Mouse (Mus musculus) urinary bladder, postnatal 4 days (tissue): Measurements from ENCODE around the gene Ccdc191.

Experiments
- DNase-seq, 2 experiments: peaks; one replicate each; pipeline ENCODE4 v3.0.0; 2021 to 2022; ENCODE audit warnings: low spot score in 2 of 2

Gene Ccdc191

GRCm38 (mm10) chr16:43889208-43890004 lies at the start of gene Ccdc191:
Gene Ccdc191 (plus strand): TSS chr16:43889800.
- peak; percentile 98 to 99 for DNase-seq

DNA sequence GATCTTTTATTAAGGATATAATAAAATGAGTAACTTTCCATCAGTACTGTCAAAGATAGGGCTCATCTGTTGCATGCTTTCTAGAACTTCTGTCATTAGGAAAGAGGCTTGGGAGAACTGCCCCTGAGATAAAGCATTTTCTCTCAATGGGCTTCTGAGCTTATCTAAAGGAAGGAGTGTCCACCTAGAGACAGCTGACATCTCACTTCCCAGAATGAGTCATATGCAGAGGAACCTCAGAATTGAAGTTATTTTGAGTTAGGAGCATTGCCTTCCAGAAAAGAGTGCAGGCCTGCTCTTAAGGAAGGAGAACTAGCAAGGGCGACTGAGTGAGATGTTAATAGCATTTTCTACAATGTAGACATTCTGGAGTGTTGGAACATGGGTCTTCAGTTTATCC lies 48.4 kb upstream of the Ccdc191 start:
- DNase-seq = no peak

DNA sequence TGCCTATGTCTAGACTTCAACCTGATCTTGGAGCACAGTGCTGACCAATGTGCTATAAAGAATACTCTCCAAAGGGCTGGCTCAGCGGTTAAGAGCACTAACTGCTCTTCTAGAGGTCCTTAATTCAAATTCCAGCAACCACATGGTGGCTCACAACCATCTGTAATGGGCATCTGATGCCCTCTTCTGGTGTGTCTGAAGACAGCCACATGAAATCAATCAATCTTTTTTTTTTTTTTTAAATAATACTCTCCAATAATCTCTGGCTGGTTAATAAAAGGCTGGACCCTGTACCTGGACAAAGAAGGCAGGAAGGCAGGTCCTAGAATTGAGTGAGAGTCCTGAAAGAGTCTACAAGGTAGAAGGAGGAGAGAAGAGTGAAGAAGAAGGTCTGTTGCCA lies 39.8 kb upstream of the Ccdc191 start:
- DNase-seq = no peak

DNA sequence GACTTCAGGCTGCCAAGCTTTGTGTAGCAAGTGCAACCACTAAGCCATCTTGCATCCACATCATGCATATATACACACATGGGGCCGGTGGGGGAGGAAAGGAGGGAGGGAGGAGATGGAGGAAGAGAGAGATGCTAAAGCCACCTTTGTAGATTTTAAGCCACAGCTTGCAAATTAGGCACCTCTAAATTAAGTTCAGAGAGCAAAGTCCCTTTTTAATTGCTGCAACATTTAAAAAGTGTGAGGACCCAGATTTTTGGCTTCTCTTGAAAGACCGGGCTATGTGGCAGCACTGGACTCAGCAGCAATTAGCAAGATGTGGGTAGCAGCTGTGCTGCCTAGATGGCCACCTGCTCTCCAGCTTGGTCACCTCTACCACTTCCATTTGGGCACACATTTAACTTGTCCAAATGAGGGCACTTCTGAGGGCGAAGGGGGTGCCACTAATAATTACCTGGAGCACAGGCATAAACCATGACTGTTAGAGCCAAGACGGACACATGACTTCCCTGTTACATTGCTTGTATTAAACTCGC lies 30.6 kb upstream of the Ccdc191 start:
- no peak for DNase-seq

DNA sequence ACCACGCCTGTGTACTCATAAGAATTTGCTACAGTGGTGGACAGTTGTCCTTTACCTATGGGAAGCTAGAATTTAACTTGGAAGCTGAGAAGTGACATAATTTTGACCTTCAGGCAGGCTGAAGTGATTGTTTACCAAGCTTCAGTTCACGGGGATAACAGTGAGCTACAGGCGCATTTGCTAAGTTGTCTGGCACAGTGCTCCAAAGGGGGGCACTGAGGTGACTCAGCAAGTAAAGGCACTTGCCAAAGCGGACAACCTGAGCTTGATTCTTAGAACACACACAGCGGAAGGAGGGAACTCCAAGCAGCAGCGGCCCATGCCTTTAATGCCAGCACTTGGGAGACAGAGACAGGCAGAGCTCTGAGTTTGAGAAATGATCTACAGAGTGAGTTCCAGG lies 29.0 kb upstream of the Ccdc191 start:
- no peak for DNase-seq

DNA sequence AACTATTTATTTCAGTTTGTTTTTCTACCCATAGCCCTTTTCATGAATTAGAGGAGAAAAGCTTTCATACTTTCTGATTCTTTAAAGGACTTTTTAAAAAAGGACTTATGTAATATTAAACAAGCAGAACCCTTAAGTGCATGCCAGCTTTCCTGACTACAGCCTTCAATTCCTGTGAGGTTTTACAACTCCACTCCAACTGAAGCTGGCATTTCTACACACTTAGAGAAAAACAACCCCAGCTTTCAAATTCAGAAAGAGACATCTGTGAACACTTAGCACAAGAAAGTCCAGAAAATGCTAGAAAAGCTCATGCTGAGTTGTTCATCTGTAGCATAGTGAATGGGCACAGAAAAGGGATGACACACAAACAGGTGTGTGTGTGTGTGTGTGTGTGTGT lies 19.8 kb upstream of the Ccdc191 start:
- DNase-seq = no peak

DNA sequence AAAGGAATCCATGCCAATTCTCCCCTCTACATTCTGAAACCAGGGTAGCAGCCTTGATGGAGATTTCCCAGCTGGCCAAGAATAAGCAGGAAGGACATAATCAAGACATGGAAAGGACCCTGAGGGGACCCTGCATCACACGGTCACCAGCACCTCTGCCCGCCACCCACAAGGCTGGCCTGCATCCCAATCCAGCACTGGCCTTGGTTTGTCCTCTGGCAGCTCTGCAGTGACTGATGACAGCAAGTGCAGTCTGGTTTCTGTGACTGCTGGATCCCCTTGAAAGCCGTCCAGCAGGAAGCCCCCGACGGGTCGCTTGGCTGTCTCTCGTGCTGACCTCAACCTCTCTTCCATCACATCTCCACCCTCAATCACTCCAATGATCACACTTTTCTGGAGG lies 18.2 kb upstream of the Ccdc191 start:
- DNase-seq = no peak

GRCm38 (mm10) chr16:43879769-43880168 lies 9.8 kb upstream of the Ccdc191 start:
- DNase-seq = no peak

DNA sequence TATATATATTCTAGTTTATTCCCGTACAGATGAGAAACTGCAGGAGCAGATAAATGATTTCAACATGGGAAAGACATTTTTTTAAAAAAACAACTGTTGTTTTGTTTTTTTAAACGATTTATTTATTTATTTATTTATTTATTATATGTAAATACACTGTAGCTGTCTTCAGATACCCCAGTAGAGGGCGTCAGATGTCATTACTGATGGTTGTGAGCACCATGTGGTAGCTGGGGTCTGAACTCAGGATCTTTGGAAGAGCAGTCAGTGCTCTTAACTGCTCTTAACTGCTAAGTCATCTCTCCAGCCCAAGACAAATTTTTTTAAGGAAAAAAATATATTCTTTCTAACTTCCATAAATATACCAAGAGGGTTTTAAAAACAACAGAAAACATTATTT lies 8.0 kb upstream of the Ccdc191 start:
- DNase-seq = no peak

GRCm38 (mm10) chr16:43882329-43882728 lies 7.3 kb upstream of the Ccdc191 start:
- no peak for DNase-seq

DNA sequence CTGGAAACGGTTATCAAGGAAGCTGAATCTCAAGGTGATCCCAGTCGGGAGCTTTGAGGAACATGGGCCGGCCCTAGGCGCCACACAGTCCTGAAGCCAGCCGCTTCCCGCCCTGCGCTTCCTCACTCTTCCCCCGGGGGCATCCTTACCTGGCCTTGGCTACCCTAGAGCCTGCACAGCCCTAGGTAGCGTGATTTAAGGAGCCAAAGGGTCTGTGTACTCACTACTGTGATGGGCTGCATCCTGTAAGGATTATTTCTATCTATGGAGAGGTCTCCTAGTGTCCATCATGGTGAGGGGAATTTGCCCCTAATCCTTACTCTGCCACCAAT lies 371 bp downstream of the Ccdc191 start:
- no peak for DNase-seq

DNA sequence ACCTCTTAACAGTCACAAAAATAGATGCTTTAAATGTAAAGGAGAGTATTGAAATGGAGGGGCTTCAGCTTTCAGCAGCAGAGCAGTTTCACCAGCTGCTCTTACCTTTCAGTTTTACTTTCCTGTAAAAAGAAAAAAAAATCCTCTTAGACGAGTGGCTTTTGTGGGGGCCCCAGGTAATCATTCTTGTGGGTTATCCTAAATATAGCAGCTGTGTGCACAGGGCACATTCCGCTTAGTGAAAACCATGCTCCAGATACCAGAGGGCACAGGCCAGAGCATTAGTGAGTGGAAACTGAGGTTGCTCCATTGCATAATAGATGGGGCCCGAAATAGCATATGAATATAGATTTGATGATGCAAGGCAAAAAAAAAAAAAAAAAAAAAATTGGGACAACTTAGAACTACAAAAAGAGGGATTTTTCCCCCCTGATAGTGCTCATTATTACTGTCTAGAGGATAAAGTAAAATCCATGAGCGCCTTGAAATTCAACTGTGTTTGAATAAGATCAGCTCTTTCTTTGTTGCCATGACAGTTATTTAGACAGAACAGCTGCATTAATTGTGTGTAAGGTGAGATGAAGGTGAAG lies 1.2 kb downstream of the Ccdc191 start:
- no peak for DNase-seq

DNA sequence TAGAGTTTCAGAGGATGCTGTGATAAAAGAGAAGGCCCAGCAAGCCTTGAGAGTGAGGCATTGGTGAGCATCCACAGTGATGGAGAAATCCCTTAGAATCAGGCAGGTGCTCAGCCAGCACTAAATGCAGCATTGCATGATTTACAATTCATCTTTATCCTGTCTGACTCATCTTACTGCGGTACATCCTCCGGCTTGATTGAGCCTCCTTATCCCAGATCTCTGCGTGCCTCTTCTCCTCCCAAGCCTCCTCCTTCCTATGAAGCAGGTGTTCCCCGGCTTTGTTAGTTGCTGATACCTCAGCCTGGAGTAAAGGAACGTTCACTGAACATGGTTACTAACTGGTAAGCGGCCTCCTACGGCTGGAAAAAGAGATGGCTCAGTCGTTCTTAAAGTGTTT lies 4.9 kb downstream of the Ccdc191 start:
- no peak for DNase-seq

GRCm38 (mm10) chr16:43900138-43900537 lies 10.5 kb downstream of the Ccdc191 start:
- no peak for DNase-seq

- no peak for DNase-seq
Observed at GRCm38 (mm10) chr16:43900571-43900970, 11.0 kb downstream of the Ccdc191 start.

- no peak for DNase-seq
Observed at GRCm38 (mm10) chr16:43908881-43909280, 19.3 kb downstream of the Ccdc191 start.

- DNase-seq = no peak
Observed at GRCm38 (mm10) chr16:43918867-43919266, 29.3 kb downstream of the Ccdc191 start.

DNA sequence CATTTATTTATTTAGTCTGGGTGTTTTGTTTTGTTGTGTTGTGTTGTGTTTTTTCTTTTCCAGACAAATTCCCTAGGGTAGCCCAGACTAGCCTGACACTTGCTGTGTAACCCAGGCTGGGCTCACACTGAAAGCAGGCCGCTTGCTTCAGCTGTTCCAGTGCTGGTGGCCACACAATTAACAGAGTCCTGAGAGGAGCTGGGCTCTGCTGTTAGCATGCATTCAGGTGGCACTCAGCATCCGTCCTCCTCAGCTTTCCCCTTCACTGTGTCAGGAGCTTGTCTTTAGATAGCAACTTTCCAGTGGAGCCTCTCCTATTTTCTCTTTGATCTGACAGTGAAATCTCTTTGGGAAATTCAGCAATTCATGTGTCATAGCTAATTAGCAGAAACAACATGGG lies 32.4 kb downstream of the Ccdc191 start:
- no peak for DNase-seq

GRCm38 (mm10) chr16:43922630-43923029 lies 33.0 kb downstream of the Ccdc191 start:
- DNase-seq = no peak

- DNase-seq = no peak
Observed at GRCm38 (mm10) chr16:43925001-43925558, 35.5 kb downstream of the Ccdc191 start.

- no peak for DNase-seq
Observed at GRCm38 (mm10) chr16:43925846-43926245, 36.2 kb downstream of the Ccdc191 start.

DNA sequence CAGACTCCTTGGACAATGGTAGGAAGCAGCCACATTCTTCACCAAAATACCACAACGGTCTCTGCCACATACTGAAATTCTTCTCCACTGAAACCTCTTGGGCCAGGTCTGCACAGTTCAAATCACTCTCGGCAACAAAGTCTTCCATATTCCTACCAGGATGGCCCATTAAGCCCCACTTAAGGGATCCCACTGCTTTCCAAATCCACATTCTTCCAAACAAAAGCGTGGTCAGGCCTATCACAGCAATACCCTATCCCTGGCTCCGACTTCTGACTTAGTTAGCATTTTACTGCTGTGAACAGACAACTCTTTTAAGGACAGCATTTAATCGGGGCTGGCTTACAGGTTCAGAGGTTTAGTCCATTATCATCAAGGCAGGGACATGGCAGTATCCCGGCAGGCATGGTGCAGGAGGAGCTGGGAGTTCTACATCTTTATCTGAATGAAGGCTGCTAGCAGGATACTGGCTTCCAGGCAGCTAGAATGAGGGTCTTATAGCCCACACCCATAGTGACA lies 36.8 kb downstream of the Ccdc191 start, which contains the start of gene Qtrt2:
Gene Qtrt2 (minus strand): TSS at position 469 of the 519 bp plus-strand sequence.
- DNase-seq = no peak

- DNase-seq = no peak
Observed at GRCm38 (mm10) chr16:43930577-43930976, 41.0 kb downstream of the Ccdc191 start.
